Mouse (Mus musculus): ENCODE measurements around the gene Dleu7.

Dleu7 gene

GRCm38 (mm10) chr14:62292488-62293339 is at the start of gene Dleu7, which contains the start of gene Rnaseh2b:
Dleu7 (minus strand) TSS chr14:62293047.
Rnaseh2b (plus strand) TSS chr14:62292589.
- DNase-seq, result peak; percentile 5

- DNase-seq, result peak; percentile 71
Measured at GRCm38 (mm10) chr14:62341887-62342642, 49.2 kb upstream of the Dleu7 start.

- no peak for DNase-seq
Measured at GRCm38 (mm10) chr14:62339196-62339595, 46.3 kb upstream of the Dleu7 start.

GRCm38 (mm10) chr14:62333909-62334687 is 41.3 kb upstream of the Dleu7 start:
- DNase-seq, result no peak

- peak; percentile 90 for DNase-seq
Measured at GRCm38 (mm10) chr14:62331866-62332619, 39.2 kb upstream of the Dleu7 start.

- peak; percentile 31 for DNase-seq
Measured at GRCm38 (mm10) chr14:62331457-62331856, 38.6 kb upstream of the Dleu7 start.

GRCm38 (mm10) chr14:62329631-62330030 is 36.8 kb upstream of the Dleu7 start:
- DNase-seq, result no peak

- DNase-seq, result no peak
Measured at GRCm38 (mm10) chr14:62328606-62329005, 35.8 kb upstream of the Dleu7 start.

- no peak for DNase-seq
Measured at GRCm38 (mm10) chr14:62327171-62327570, 34.3 kb upstream of the Dleu7 start.

- no peak for DNase-seq
Measured at GRCm38 (mm10) chr14:62326026-62326425, 33.2 kb upstream of the Dleu7 start.

- no peak for DNase-seq
Measured at GRCm38 (mm10) chr14:62324943-62325342, 32.1 kb upstream of the Dleu7 start.

GRCm38 (mm10) chr14:62323457-62323856 is 30.6 kb upstream of the Dleu7 start:
- DNase-seq, result no peak

GRCm38 (mm10) chr14:62322581-62323344 is 29.9 kb upstream of the Dleu7 start:
- DNase-seq, result no peak

- no peak for DNase-seq
Measured at GRCm38 (mm10) chr14:62311672-62312071, 18.8 kb upstream of the Dleu7 start.

- DNase-seq, result no peak
Measured at GRCm38 (mm10) chr14:62309026-62309425, 16.2 kb upstream of the Dleu7 start.

GRCm38 (mm10) chr14:62307555-62307954 is 14.7 kb upstream of the Dleu7 start:
- DNase-seq, result no peak

- DNase-seq, result no peak
Measured at GRCm38 (mm10) chr14:62300031-62300430, 7.2 kb upstream of the Dleu7 start.

GRCm38 (mm10) chr14:62298808-62299207 is 6.0 kb upstream of the Dleu7 start:
- no peak for DNase-seq

- DNase-seq, result no peak
Measured at GRCm38 (mm10) chr14:62292166-62292487, 720 bp downstream of the Dleu7 start.

- DNase-seq, result no peak
Measured at GRCm38 (mm10) chr14:62291406-62291987, 1.4 kb downstream of the Dleu7 start.

GRCm38 (mm10) chr14:62288731-62289130 is 4.1 kb downstream of the Dleu7 start:
- no peak for DNase-seq
